Mouse (Mus musculus) CH12.LX (cell line): ENCODE measurements at regions not wholly inside any gene's neighbourhood (a gene's known extent, or its start where the extent isn't known, plus 50 kb on each side); places are given as distances from the start of the nearest gene placed in this dataset.

Source experiments
- EP300 ChIP-seq: IDR thresholded peaks from 2 replicates; pipeline ENCODE4 v1.6.1; 2011; ENCODE audit warnings: low read length, improper control_type of control experiment
- POLR2A ChIP-seq: IDR thresholded peaks from 2 replicates; pipeline ENCODE4 v1.6.1; 2011; ENCODE audit warnings: low read depth, mild to moderate bottlenecking, improper control_type of control experiment, low read length
- RCOR1 ChIP-seq: conservative IDR thresholded peaks from 2 replicates; pipeline ENCODE4 v1.6.1; 2012; ENCODE audit warnings: low read depth, mild to moderate bottlenecking, inconsistent platforms, low read length, improper control_type of control experiment
- USF2 ChIP-seq: conservative IDR thresholded peaks from 2 replicates; pipeline ENCODE4 v1.6.1; 2011; ENCODE audit warnings: low read depth, low read length, improper control_type of control experiment

DNA sequence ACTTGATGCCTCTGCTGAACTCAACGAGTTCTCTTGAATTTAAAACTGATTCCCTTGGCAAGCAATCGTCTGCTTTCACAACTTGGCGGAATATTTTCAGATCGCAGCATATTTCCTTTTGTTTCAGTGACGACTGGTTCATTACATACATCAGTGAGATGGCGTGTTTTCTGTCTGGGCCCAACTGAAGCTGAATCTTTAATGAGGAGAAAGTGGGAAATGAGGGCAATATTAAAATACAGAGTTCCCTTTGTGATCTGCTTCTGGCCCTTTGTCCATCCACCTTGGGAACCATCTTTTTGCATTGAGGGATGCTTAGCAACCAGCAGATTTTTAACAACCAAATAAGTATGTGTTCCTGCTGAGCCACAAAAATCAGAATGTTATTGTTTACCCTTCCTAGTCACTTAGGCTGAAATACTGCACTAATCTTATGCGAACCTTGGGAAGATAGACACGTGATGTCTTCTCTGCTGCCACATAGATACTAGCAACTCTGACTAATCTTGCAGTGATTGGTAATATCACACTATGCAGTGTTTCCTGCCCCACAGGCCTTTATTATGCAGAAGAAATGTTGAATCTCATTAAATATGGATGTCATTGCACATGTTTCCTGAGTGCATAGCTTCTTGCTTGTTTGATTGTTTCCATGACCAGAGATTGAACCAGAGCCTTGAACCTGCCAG, 267.8 kb upstream of the Atp2b1 start:
- no peak for TF ChIP-seq POLR2A
- TF ChIP-seq EP300 = no peak
- TF ChIP-seq USF2 = no peak
- no peak for TF ChIP-seq RCOR1
